Mouse (Mus musculus) intestine, postnatal 0 days (tissue): Measurements from ENCODE around the gene March9. TPM values are rescaled to one million over a fixed set of nuclear protein-coding genes. Genes with fewer than 3 reads are reported as not detected.

Experiments used
- ATAC-seq: fragments of 200-750 bp; cut with Nextera tagmentation; 2 replicates; pipeline ENCODE4 v1.8.0; 2017; ENCODE audit warnings: mild to moderate bottlenecking, moderate TSS enrichment, moderate library complexity
- H3K27ac ChIP-seq: fragments of 300-500 bp; sonication (generic); 2 replicates; pipeline ENCODE4 v1.5.1; 2014; ENCODE audit warnings: mild to moderate bottlenecking, low read depth, low read length, moderate library complexity
- H3K27me3 ChIP-seq: fragments of 300-500 bp; sonication (generic); replicated peaks from 2 replicates; pipeline ENCODE4 v1.6.1; 2014; ENCODE audit warnings: low read length, mixed read lengths; ENCODE audit not compliant: control insufficient read depth, insufficient read depth
- H3K36me3 ChIP-seq: fragments of 300-500 bp; sonication (generic); 2 replicates; pipeline ENCODE4 v1.6.1; 2014; ENCODE audit warnings: mild to moderate bottlenecking, moderate library complexity; ENCODE audit not compliant: control insufficient read depth, insufficient read depth
- H3K4me1 ChIP-seq: fragments of 300-500 bp; sonication (generic); replicated peaks from 2 replicates; pipeline ENCODE4 v1.6.1; 2014; ENCODE audit warnings: antibody characterized with exemption, low read length, mixed read lengths; ENCODE audit not compliant: control insufficient read depth, insufficient read depth
- H3K4me2 ChIP-seq: fragments of 300-500 bp; sonication (generic); replicated peaks from 2 replicates; pipeline ENCODE4 v1.6.1; 2014; ENCODE audit warnings: low read depth, mild to moderate bottlenecking, moderate library complexity
- H3K4me3 ChIP-seq: fragments of 300-500 bp; sonication (generic); 2 replicates; pipeline ENCODE4 v1.5.1; 2014; ENCODE audit warnings: low read depth, low read length
- H3K9ac ChIP-seq: fragments of 300-500 bp; sonication (generic); 2 replicates; pipeline ENCODE4 v1.6.1; 2014; ENCODE audit warnings: mild to moderate bottlenecking, low read depth, low read length
- H3K9me3 ChIP-seq: fragments of 300-500 bp; sonication (generic); 2 replicates; pipeline ENCODE4 v1.6.1; 2016; ENCODE audit warnings: mixed run types; ENCODE audit not compliant: control insufficient read depth
- CTCF ChIP-seq: sonication (generic); IDR thresholded peaks from 2 replicates; pipeline ENCODE4 v1.5.1; 2016; ENCODE audit warnings: low read depth, mild to moderate bottlenecking, control low read depth, antibody characterized with exemption, moderate library complexity
- WGBS: fragments of 180-500 bp; shearing (Covaris S2); extraction: QIAGEN DNeasy Blood & Tissue Kit; methylation state at CpG from one replicate; pipeline ENCODE4 v1.1.7; 2014; 5-methylcytosine and 5-hydroxymethylcytosine counted together
- polyA plus RNA-seq: library from polyadenylated mRNA; unstranded; fragments of >200 nt; fragmentation: Nextera tagmentation; extraction: Ambion mirVana; gene quantifications from 2 replicates; pipeline ENCODE4 v1.2.1, GENCODE M21; 2015

The March9 gene
- polyA plus RNA-seq, 1 experiment from 2014 or later, result 0.91 TPM

- no peak overlapping the region for H3K27ac ChIP-seq
- H3K4me1 ChIP-seq, result no peaks in the 10 kb centered on the region
- 91% methylated on average over 15 of the region's 15 CpGs for WGBS
- no peak overlapping the region for H3K4me2 ChIP-seq
- H3K36me3 ChIP-seq, result peaks cover 56% of the 10 kb centered on the region
- H3K27me3 ChIP-seq, result no peaks in the 10 kb centered on the region
- no peak overlapping the region for H3K4me3 ChIP-seq
- no peak for ATAC-seq
- H3K9me3 ChIP-seq, result no peaks in the 10 kb centered on the region
- no peak overlapping the region for H3K9ac ChIP-seq
- no peak for TF ChIP-seq CTCF
Measured at GRCm38 (mm10) chr10:127099868-127100267, 39.9 kb upstream of the March9 start.

GRCm38 (mm10) chr10:127099191-127099590 is 39.2 kb upstream of the March9 start:
- ATAC-seq, result no peak
- H3K9me3 ChIP-seq, result no peaks in the 10 kb centered on the region
- H3K9ac ChIP-seq, result no peak overlapping the region
- H3K4me3 ChIP-seq, result no peak overlapping the region
- no peak overlapping the region for H3K27ac ChIP-seq
- TF ChIP-seq CTCF, result no peak
- no peaks in the 10 kb centered on the region for H3K27me3 ChIP-seq
- WGBS, result 90% methylated on average over 10 of the region's 10 CpGs
- no peak overlapping the region for H3K4me2 ChIP-seq
- peaks cover 55% of the 10 kb centered on the region for H3K36me3 ChIP-seq
- no peaks in the 10 kb centered on the region for H3K4me1 ChIP-seq

GRCm38 (mm10) chr10:127098514-127098913 is 38.5 kb upstream of the March9 start:
- Histone ChIP-seq H3K9ac (no peak overlapping the region), H3K4me3 (no peak overlapping the region), H3K27ac (no peak overlapping the region), H3K4me2 (no peak overlapping the region), H3K36me3 (peaks cover 55% of the 10 kb centered on the region), H3K27me3 (no peaks in the 10 kb centered on the region), H3K4me1 (no peaks in the 10 kb centered on the region), H3K9me3 (no peaks in the 10 kb centered on the region)
- TF ChIP-seq CTCF, result no peak
- ATAC-seq, result no peak
- WGBS, result 86% methylated on average over 20 of the region's 20 CpGs

- H3K4me1 ChIP-seq, result no peaks in the 10 kb centered on the region; the same call in 1 of the 2 replicates
- H3K9ac ChIP-seq, result no peak overlapping the region
- H3K4me3 ChIP-seq, result no peak overlapping the region
- H3K36me3 ChIP-seq, result peaks cover 45% of the 10 kb centered on the region
- no peaks in the 10 kb centered on the region for H3K9me3 ChIP-seq
- ATAC-seq, result no peak
- H3K4me2 ChIP-seq, result no peak overlapping the region
- no peak for TF ChIP-seq CTCF
- no peak overlapping the region for H3K27ac ChIP-seq
- H3K27me3 ChIP-seq, result peaks cover 33% of the 10 kb centered on the region
- 24% methylated on average over 6 of the region's 7 CpGs for WGBS
Measured at GRCm38 (mm10) chr10:127094382-127094802, 34.4 kb upstream of the March9 start.

GRCm38 (mm10) chr10:127092742-127093141 is 32.8 kb upstream of the March9 start:
- H3K4me1 ChIP-seq, result no peaks in the 10 kb centered on the region; the same call in 1 of the 2 replicates
- H3K27ac ChIP-seq, result no peak overlapping the region
- no peaks in the 10 kb centered on the region for H3K9me3 ChIP-seq
- peaks cover 43% of the 10 kb centered on the region for H3K27me3 ChIP-seq
- no peak overlapping the region for H3K4me2 ChIP-seq
- H3K9ac ChIP-seq, result no peak overlapping the region
- H3K4me3 ChIP-seq, result no peak overlapping the region
- 40% methylated on average over 4 of the region's 4 CpGs for WGBS
- no peak for TF ChIP-seq CTCF
- ATAC-seq, result no peak
- H3K36me3 ChIP-seq, result peaks cover 28% of the 10 kb centered on the region

- H3K27me3 ChIP-seq, result peaks cover 48% of the 10 kb centered on the region
- no peaks in the 10 kb centered on the region; the same call in 1 of the 2 replicates for H3K4me1 ChIP-seq
- H3K36me3 ChIP-seq, result peaks cover 20% of the 10 kb centered on the region
- H3K4me3 ChIP-seq, result peak overlapping the region; percentile 25
- peak; percentile 30; the same call in 1 of the 2 replicates for TF ChIP-seq CTCF
- whole genome bisulfite sequencing, result 11% methylated on average over 51 of the region's 51 CpGs
- no peak overlapping the region for H3K9ac ChIP-seq
- H3K4me2 ChIP-seq, result peak overlapping the region; percentile 45
- no peaks in the 10 kb centered on the region for H3K9me3 ChIP-seq
- peak; percentile 39 for ATAC-seq
- no peak overlapping the region for H3K27ac ChIP-seq
Measured at GRCm38 (mm10) chr10:127091507-127092396, 31.8 kb upstream of the March9 start.
